Mouse (Mus musculus): ENCODE data around the gene Slc39a8. TPM values are rescaled to one million over a fixed set of nuclear protein-coding genes. Genes with fewer than 3 reads are reported as not detected.

Gene Slc39a8
- polyA plus RNA-seq, 1 experiment from 2014 or later: 10.6 TPM

DNA sequence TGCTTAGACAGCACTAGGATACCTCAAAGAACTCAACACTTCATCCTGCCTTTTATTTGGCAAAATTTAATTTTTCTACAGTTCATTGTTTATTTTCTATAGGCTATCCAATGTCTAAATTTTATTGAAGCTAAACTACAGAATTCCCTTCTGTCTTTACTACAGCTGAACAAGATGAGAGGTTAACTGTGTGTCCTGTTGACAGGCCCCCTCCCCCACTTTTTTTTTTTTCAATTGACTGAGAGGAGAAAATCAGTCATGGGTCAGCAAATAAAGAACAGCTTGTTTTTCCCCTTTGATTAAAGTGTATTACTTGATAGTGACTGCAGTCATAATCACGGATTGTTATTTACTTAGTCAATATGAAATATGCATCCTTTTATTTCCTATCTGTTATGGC lies 31.2 kb downstream of the Slc39a8 start:
- WGBS: 7% methylated on average over 1 of the region's 1 CpGs
- no peak for ATAC-seq
- H3K27me3 ChIP-seq (ENCODE audit: control insufficient read depth, insufficient read depth, low read depth, low read length): no peaks in the 10 kb centered on the region
- H3K27ac ChIP-seq (ENCODE audit: low read length): no peak overlapping the region
- no peak overlapping the region for H3K9ac ChIP-seq (ENCODE audit: low read depth, low read length)
- no peaks in the 10 kb centered on the region for H3K9me3 ChIP-seq (replicated peaks; ENCODE audit: control insufficient read depth, low read length, poor library complexity, severe bottlenecking)
- H3K4me2 ChIP-seq (ENCODE audit: low read length): no peak overlapping the region
- no peaks in the 10 kb centered on the region for H3K36me3 ChIP-seq (ENCODE audit: control insufficient read depth, insufficient read depth, low read length)
- H3K4me3 ChIP-seq (ENCODE audit: low read depth, low read length): no peak overlapping the region
- H3K4me1 ChIP-seq (ENCODE audit: control insufficient read depth, insufficient read depth, low read length): peaks cover 10% of the 10 kb centered on the region

DNA sequence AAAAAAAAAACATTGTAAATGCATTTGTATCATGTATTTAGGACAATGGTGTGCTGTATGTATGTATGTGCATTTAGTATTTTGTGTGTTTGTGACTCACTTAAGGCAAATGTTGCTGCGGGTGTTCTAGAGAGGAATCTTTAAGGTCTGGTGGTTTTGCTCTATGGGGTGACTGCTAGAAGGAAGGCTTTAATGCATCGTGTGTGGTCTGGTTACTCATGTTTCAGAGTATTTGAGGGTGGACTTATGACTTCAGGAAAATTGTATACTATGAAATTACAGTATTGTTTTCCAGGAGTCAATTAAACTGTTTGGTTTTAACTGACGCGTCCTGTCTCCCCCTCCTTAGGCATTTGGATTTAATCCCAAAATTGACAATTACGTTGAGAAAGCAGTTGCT lies 32.1 kb downstream of the Slc39a8 start:
- no peak for ATAC-seq
- WGBS: 23% methylated on average over 5 of the region's 5 CpGs
- Histone ChIP-seq H3K9ac (ENCODE audit: low read depth, low read length) (no peak overlapping the region), H3K4me1 (ENCODE audit: control insufficient read depth, insufficient read depth, low read length) (peaks cover 10% of the 10 kb centered on the region), H3K36me3 (ENCODE audit: control insufficient read depth, insufficient read depth, low read length) (no peaks in the 10 kb centered on the region), H3K27ac (ENCODE audit: low read length) (no peak overlapping the region), H3K4me3 (ENCODE audit: low read depth, low read length) (no peak overlapping the region), H3K27me3 (ENCODE audit: control insufficient read depth, insufficient read depth, low read depth, low read length) (no peaks in the 10 kb centered on the region), H3K4me2 (ENCODE audit: low read length) (no peak overlapping the region), H3K9me3 (replicated peaks; ENCODE audit: control insufficient read depth, low read length, poor library complexity, severe bottlenecking) (no peaks in the 10 kb centered on the region)

DNA sequence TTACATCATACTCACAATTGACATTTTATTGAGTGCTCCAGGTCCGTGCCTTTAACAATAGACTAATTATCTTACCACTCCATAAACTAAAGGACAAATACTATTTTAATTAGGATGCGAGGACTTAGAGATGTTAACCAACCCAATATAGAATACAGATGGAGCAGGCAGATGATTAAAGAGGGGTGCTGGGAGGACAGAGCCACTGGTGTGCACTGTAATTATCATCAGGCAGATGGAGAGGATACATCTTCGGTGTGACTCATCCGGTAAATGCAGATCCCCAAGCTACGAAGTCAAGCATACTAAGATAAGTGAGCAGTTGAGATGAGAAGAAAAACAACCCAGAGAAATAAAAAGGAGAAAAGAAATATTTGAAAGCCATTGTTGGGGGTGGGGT lies 34.4 kb downstream of the Slc39a8 start:
- WGBS: 88% methylated on average over 5 of the region's 5 CpGs
- Histone ChIP-seq H3K9me3 (replicated peaks; ENCODE audit: control insufficient read depth, low read length, poor library complexity, severe bottlenecking) (no peaks in the 10 kb centered on the region), H3K27ac (ENCODE audit: low read length) (no peak overlapping the region), H3K36me3 (ENCODE audit: control insufficient read depth, insufficient read depth, low read length) (no peaks in the 10 kb centered on the region), H3K27me3 (ENCODE audit: control insufficient read depth, insufficient read depth, low read depth, low read length) (no peaks in the 10 kb centered on the region), H3K4me2 (ENCODE audit: low read length) (no peak overlapping the region), H3K4me3 (ENCODE audit: low read depth, low read length) (no peak overlapping the region), H3K9ac (ENCODE audit: low read depth, low read length) (no peak overlapping the region), H3K4me1 (ENCODE audit: control insufficient read depth, insufficient read depth, low read length) (peaks cover 10% of the 10 kb centered on the region)
- ATAC-seq: no peak

DNA sequence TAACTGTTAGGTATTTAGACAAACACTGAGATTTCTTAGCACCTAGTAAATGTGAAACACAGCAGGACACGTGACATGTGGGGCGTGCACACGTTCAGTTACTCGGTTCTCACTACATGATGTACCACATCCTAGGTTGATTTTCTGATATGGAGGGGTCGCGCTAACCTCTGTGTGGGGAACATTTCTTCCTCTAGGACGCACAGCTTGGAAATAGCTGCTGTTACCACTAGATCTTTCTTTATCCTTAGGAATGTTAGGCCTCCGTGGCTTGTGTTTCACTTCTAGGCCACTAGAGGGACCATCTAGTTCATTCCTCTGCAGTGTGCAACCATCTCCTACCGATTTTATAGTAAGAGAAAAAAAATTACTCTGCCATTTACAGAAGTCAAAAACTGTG lies 37.7 kb downstream of the Slc39a8 start:
- peak; percentile 70 for ATAC-seq
- WGBS: 56% methylated on average over 9 of the region's 9 CpGs
- H3K36me3 ChIP-seq (ENCODE audit: control insufficient read depth, insufficient read depth, low read length): no peaks in the 10 kb centered on the region
- H3K27me3 ChIP-seq (ENCODE audit: control insufficient read depth, insufficient read depth, low read depth, low read length): no peaks in the 10 kb centered on the region
- no peak overlapping the region for H3K4me2 ChIP-seq (ENCODE audit: low read length)
- no peaks in the 10 kb centered on the region for H3K9me3 ChIP-seq (replicated peaks; ENCODE audit: control insufficient read depth, low read length, poor library complexity, severe bottlenecking)
- no peaks in the 10 kb centered on the region; the same call in 1 of the 2 replicates for H3K4me1 ChIP-seq (ENCODE audit: control insufficient read depth, insufficient read depth, low read length)
- no peak overlapping the region for H3K27ac ChIP-seq (ENCODE audit: low read length)
- H3K9ac ChIP-seq (ENCODE audit: low read depth, low read length): no peak overlapping the region
- H3K4me3 ChIP-seq (ENCODE audit: low read depth, low read length): no peak overlapping the region

DNA sequence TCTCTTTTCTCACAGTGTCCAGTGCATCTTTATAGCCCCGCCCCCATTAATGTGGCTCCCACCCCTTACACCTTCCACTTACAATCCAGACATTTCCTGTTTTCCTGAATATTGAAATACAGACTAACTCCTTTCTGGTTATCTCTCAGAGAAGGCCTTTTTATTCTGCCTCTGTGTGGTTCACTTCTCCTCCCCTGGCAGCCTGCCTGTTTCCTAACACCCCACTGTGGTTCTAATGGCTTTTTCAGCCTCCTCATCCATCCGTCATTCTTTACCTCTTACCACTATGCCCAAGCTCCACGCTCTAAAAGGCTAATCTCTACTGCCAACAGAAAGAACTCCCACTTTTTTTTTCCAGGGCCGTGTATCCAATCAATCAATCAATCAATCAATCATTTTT lies 44.0 kb downstream of the Slc39a8 start:
- Histone ChIP-seq H3K27me3 (ENCODE audit: control insufficient read depth, insufficient read depth, low read depth, low read length) (no peaks in the 10 kb centered on the region), H3K27ac (ENCODE audit: low read length) (no peak overlapping the region), H3K9ac (ENCODE audit: low read depth, low read length) (no peak overlapping the region), H3K4me3 (ENCODE audit: low read depth, low read length) (no peak overlapping the region), H3K36me3 (ENCODE audit: control insufficient read depth, insufficient read depth, low read length) (no peaks in the 10 kb centered on the region), H3K4me1 (ENCODE audit: control insufficient read depth, insufficient read depth, low read length) (no peaks in the 10 kb centered on the region), H3K4me2 (ENCODE audit: low read length) (no peak overlapping the region), H3K9me3 (replicated peaks; ENCODE audit: control insufficient read depth, low read length, poor library complexity, severe bottlenecking) (no peaks in the 10 kb centered on the region)
- WGBS: 59% methylated on average over 4 of the region's 4 CpGs
- ATAC-seq: no peak

DNA sequence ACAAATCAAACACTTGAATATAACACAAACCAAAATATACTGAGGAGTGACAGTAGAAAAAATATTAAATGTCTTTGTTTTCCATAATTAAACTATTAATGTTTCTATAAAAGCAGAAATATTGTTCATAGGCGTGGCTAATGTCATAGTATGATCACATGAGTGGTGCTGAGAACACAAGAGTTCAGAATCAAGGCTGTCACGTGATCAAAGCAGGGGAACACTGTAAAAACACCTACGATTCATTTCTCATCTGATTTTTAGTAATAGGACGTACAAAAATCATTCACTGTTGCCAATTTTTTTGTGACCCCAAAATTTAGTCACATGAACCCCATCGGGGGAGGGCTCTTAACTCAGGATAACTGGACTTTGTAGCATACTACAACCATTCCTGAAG lies 47.2 kb downstream of the Slc39a8 start:
- Histone ChIP-seq H3K4me1 (ENCODE audit: control insufficient read depth, insufficient read depth, low read length) (no peaks in the 10 kb centered on the region), H3K36me3 (ENCODE audit: control insufficient read depth, insufficient read depth, low read length) (no peaks in the 10 kb centered on the region), H3K27ac (ENCODE audit: low read length) (no peak overlapping the region), H3K9ac (ENCODE audit: low read depth, low read length) (no peak overlapping the region), H3K4me2 (ENCODE audit: low read length) (no peak overlapping the region), H3K27me3 (ENCODE audit: control insufficient read depth, insufficient read depth, low read depth, low read length) (no peaks in the 10 kb centered on the region), H3K4me3 (ENCODE audit: low read depth, low read length) (no peak overlapping the region), H3K9me3 (replicated peaks; ENCODE audit: control insufficient read depth, low read length, poor library complexity, severe bottlenecking) (no peaks in the 10 kb centered on the region)
- ATAC-seq: no peak
- WGBS: 91% methylated on average over 5 of the region's 5 CpGs

DNA sequence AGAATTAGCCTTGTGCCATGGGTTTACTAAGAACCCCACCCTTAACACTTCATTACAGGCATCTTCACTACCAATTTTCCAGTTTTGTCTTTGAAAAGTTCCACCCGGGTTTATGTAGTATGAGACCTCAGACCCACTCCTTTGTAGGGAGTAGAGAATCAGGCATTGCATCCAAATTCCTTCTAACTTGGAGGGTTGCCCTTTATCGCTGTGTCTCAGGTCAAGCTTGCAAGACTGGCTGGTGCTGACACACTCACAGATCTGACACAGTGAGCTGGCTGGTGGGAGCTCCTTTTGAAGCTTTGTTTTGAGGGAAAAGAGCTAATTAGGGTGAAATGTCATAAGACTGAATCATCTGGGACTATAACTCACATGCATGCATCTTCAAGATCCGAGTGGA lies 48.5 kb downstream of the Slc39a8 start:
- ATAC-seq: no peak
- no peaks in the 10 kb centered on the region for H3K4me1 ChIP-seq (ENCODE audit: control insufficient read depth, insufficient read depth, low read length)
- no peak overlapping the region for H3K4me3 ChIP-seq (ENCODE audit: low read depth, low read length)
- 88% methylated on average over 3 of the region's 3 CpGs for WGBS
- H3K9me3 ChIP-seq (replicated peaks; ENCODE audit: control insufficient read depth, low read length, poor library complexity, severe bottlenecking): no peaks in the 10 kb centered on the region
- H3K9ac ChIP-seq (ENCODE audit: low read depth, low read length): no peak overlapping the region
- H3K4me2 ChIP-seq (ENCODE audit: low read length): no peak overlapping the region
- no peaks in the 10 kb centered on the region for H3K36me3 ChIP-seq (ENCODE audit: control insufficient read depth, insufficient read depth, low read length)
- no peak overlapping the region for H3K27ac ChIP-seq (ENCODE audit: low read length)
- H3K27me3 ChIP-seq (ENCODE audit: control insufficient read depth, insufficient read depth, low read depth, low read length): no peaks in the 10 kb centered on the region

DNA sequence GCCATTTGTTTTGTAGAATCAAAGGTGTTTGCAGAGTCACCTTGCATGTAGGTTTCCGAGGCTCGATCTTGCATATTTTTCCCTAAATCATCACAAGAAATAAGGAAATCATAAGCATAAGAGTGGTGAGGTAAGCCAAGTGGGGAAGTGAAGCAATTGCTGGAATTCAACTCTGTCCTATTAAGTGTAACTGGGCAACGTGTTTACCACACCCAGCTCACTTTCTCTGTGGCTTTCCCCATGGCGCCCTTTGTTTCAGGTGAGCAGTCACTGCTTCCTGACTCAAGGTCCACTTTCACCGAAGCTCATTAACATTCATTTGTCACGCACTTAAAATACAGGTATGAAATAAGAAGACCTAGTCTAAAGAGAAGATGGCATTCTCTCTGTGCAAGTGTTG lies 53.0 kb downstream of the Slc39a8 start:
- Histone ChIP-seq H3K4me3 (ENCODE audit: low read depth, low read length) (no peak overlapping the region), H3K4me2 (ENCODE audit: low read length) (no peak overlapping the region), H3K27ac (ENCODE audit: low read length) (no peak overlapping the region), H3K9me3 (replicated peaks; ENCODE audit: control insufficient read depth, low read length, poor library complexity, severe bottlenecking) (no peaks in the 10 kb centered on the region), H3K27me3 (ENCODE audit: control insufficient read depth, insufficient read depth, low read depth, low read length) (no peaks in the 10 kb centered on the region), H3K9ac (ENCODE audit: low read depth, low read length) (no peak overlapping the region), H3K36me3 (ENCODE audit: control insufficient read depth, insufficient read depth, low read length) (no peaks in the 10 kb centered on the region), H3K4me1 (ENCODE audit: control insufficient read depth, insufficient read depth, low read length) (no peaks in the 10 kb centered on the region)
- WGBS: 95% methylated on average over 6 of the region's 6 CpGs
- ATAC-seq: no peak

DNA sequence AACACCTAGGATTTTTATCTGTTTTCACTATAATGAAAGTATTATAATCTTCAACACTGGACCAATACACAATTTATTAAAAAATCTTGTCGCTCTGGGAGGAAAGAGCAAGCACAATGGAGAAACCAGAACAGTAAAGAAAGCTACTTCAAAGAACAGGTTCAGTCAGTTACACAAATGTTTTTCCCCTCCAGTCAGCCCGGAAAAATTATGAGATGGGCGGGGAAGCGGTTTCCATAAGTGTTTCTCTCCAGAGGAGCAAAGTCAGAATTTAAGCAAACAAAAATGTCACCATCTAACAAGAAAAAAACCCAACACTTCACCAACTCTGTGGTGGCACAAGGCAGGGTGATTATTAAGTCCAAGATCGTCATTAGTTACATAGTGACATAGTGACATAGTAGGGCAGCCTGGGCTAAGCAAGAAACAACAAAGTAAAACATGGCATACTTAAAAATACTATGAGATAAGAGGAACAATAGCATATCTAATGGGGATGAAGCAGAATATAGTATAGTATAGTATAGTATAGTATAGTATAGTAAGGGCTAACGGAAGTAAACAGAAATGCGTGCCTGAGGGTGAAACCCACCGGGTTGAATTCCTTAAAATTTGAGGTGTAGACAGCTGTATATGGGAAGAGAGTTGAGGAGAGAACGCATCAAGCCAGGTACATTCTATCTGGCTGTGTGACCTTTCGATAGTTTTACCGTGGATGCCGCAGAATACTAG lies 61.0 kb downstream of the Slc39a8 start:
- Histone ChIP-seq H3K4me3 (ENCODE audit: low read depth, low read length) (no peak overlapping the region), H3K9ac (ENCODE audit: low read depth, low read length) (no peak overlapping the region), H3K27ac (ENCODE audit: low read length) (no peak overlapping the region), H3K9me3 (replicated peaks; ENCODE audit: control insufficient read depth, low read length, poor library complexity, severe bottlenecking) (no peaks in the 10 kb centered on the region), H3K36me3 (ENCODE audit: control insufficient read depth, insufficient read depth, low read length) (no peaks in the 10 kb centered on the region), H3K27me3 (ENCODE audit: control insufficient read depth, insufficient read depth, low read depth, low read length) (no peaks in the 10 kb centered on the region), H3K4me2 (ENCODE audit: low read length) (peak overlapping the region; percentile 34), H3K4me1 (ENCODE audit: control insufficient read depth, insufficient read depth, low read length) (peaks cover 8% of the 10 kb centered on the region)
- peak; percentile 74; the same call in 1 of the 2 replicates for ATAC-seq
- 71% methylated on average over 12 of the region's 12 CpGs for WGBS
